In genomic region chr2:121223010-121223409, GRCm38 (mm10) we compare ENCODE assay signal across 9 mouse cellular contexts. TPM values are rescaled to one million over a fixed set of nuclear protein-coding genes. Genes with fewer than 3 reads are reported as not detected.
DNase-seq lines count a peak whose midpoint lies in the region; ATAC-seq lines count a peak whose summit lies in the region.
"Had no signal": no experiment of that assay in that cellular context is flagged by ENCODE, and none has a peak within 500 bp of the region (broad histone marks: within the 10 kb centered on the region; RNA-seq: fewer than 3 reads in every experiment).

No protein-coding gene starts in this region.

- DNase-seq in cerebellum, postnatal 4 days (ENCODE audit: low spot score in 2 of 2): no peak
- peak; percentile 49 to 64 for DNase-seq in right cerebral cortex, adult 2 months (ENCODE audit: low spot score in 2 of 2)
- DNase-seq in right cerebral cortex, postnatal 14 days: no peak
- peak; percentile 65 to 80 for DNase-seq in layer of hippocampus, adult 18-20 months (ENCODE audit: low spot score in 2 of 2)
- DNase-seq in yolk sac, embryonic 10.5 days (ENCODE audit: low spot score): no peak
- no peak for DNase-seq in urinary bladder, postnatal 10 days (ENCODE audit: low spot score)

- peak; percentile 92; the same call in 1 of the 2 replicates for ATAC-seq in cerebellum, adult (ENCODE audit: insufficient number of reproducible peaks, low FRiP score, low TSS enrichment)
- ATAC-seq in erythroblast, adult 5-6 weeks (replicated peaks; ENCODE audit: low FRiP score, poor library complexity, severe bottlenecking): no peak
- ATAC-seq: midbrain, embryonic 15.5 days had no signal

RNA-seq across cellular contexts. Expression of gene Trp53bp1, which starts 48.2 kb away (rescaled TPM):
- 100 to 1,000 TPM; 128 to 144 TPM for total RNA-seq in layer of hippocampus, adult 18-20 months (2021)
- total RNA-seq in erythroblast, adult 5-6 weeks (2015; ENCODE audit: low replicate concordance): 11.1 and 27.9 TPM in 2 replicates
- total RNA-seq in erythroblast, adult 5-6 weeks (2017; ENCODE audit: low replicate concordance): 44.8 and 96.0 TPM in 2 replicates

RNA-seq across cellular contexts. Expression of gene Zscan29, which starts 52.1 kb away (rescaled TPM):
- 1 to 10 TPM; 6.5 to 7.0 TPM for total RNA-seq in layer of hippocampus, adult 18-20 months (2021)
- 8.8 and 13.3 TPM in 2 replicates for total RNA-seq in erythroblast, adult 5-6 weeks (2015; ENCODE audit: low replicate concordance)
- 11.3 and 12.9 TPM in 2 replicates for total RNA-seq in erythroblast, adult 5-6 weeks (2017; ENCODE audit: low replicate concordance)

RNA-seq across cellular contexts. Expression of gene Tubgcp4, which starts 52.6 kb away (rescaled TPM):
- 10 to 100 TPM; 37.1 to 37.4 TPM for total RNA-seq in layer of hippocampus, adult 18-20 months (2021)
- total RNA-seq in erythroblast, adult 5-6 weeks (2015; ENCODE audit: low replicate concordance): 16.3 and 22.2 TPM in 2 replicates
- 11.7 and 19.1 TPM in 2 replicates for total RNA-seq in erythroblast, adult 5-6 weeks (2017; ENCODE audit: low replicate concordance)

Comparison
In these comparisons a context has a peak if more than half of its experiments do, and no peak if none do; other contexts are left out.
1. DNase-seq: peak in right cerebral cortex, adult 2 months (2 of 2) and layer of hippocampus, adult 18-20 months (2 of 2); none in cerebellum, postnatal 4 days (0 of 2), right cerebral cortex, postnatal 14 days (single experiment), yolk sac, embryonic 10.5 days (single experiment) and urinary bladder, postnatal 10 days (single experiment).